Mouse (Mus musculus) heart, postnatal 0 days (tissue): ENCODE results near the gene Icos. TPM values are rescaled to one million over a fixed set of nuclear protein-coding genes. Genes with fewer than 3 reads are reported as not detected.
A peak's percentile ranks its signal among the peaks of the same experiment; 100 is the strongest.

Experiments used
- ATAC-seq: fragments of 200-750 bp; cut with Nextera tagmentation; 2 replicates; pipeline ENCODE4 v1.8.0; 2017; ENCODE audit warnings: low read depth, moderate number of reproducible peaks, moderate library complexity; ENCODE audit not compliant: insufficient read depth
- DNase-seq: peaks from one replicate; pipeline ENCODE4 v3.0.0-alpha.2; 2016; ENCODE audit warnings: low spot score
- H3K27ac ChIP-seq: fragments of 300-500 bp; sonication (generic); 2 replicates; pipeline ENCODE4 v1.5.1; 2014; ENCODE audit warnings: low read depth, mild to moderate bottlenecking
- H3K27me3 ChIP-seq: fragments of 300-500 bp; sonication (generic); 2 replicates; pipeline ENCODE4 v1.6.1; 2014; ENCODE audit warnings: low read length, mixed read lengths; ENCODE audit not compliant: control insufficient read depth, insufficient read depth
- H3K36me3 ChIP-seq: fragments of 300-500 bp; sonication (generic); replicated peaks from 2 replicates; pipeline ENCODE4 v1.6.1; 2014; ENCODE audit warnings: low read length, mixed read lengths; ENCODE audit not compliant: control insufficient read depth, insufficient read depth
- H3K4me1 ChIP-seq: fragments of 300-500 bp; sonication (generic); 2 replicates; pipeline ENCODE4 v1.6.1; 2014; ENCODE audit warnings: antibody characterized with exemption; ENCODE audit not compliant: control insufficient read depth, insufficient read depth
- H3K4me2 ChIP-seq: fragments of 300-500 bp; sonication (generic); 2 replicates; pipeline ENCODE4 v1.6.1; 2014; ENCODE audit warnings: low read depth, mild to moderate bottlenecking, low read length, moderate library complexity
- H3K4me3 ChIP-seq: fragments of 300-500 bp; sonication (generic); 2 replicates; pipeline ENCODE4 v1.5.1; 2014; ENCODE audit warnings: low read depth, low read length
- H3K9ac ChIP-seq: fragments of 300-500 bp; sonication (generic); replicated peaks from 2 replicates; pipeline ENCODE4 v1.6.1; 2014; ENCODE audit warnings: low read depth, low read length, mixed read lengths
- H3K9me3 ChIP-seq: fragments of 300-500 bp; sonication (generic); replicated peaks from 2 replicates; pipeline ENCODE4 v1.6.1; 2016; ENCODE audit warnings: low read length; ENCODE audit not compliant: control insufficient read depth
- CTCF ChIP-seq: IDR thresholded peaks from 2 replicates; pipeline ENCODE4 v1.5.1; 2016; ENCODE audit warnings: antibody characterized with exemption, control low read depth, low read depth
- EP300 ChIP-seq: IDR thresholded peaks from 2 replicates; pipeline ENCODE4 v1.6.1; 2016; ENCODE audit warnings: antibody characterized with exemption, low read depth
- WGBS: fragments of 180-500 bp; shearing (Covaris S2); extraction: QIAGEN DNeasy Blood & Tissue Kit; methylation state at CpG from one replicate; pipeline ENCODE4 v1.1.7; 2014; 5-methylcytosine and 5-hydroxymethylcytosine counted together
- polyA plus RNA-seq: library from polyadenylated mRNA; unstranded; fragments of >200 nt; fragmentation: Nextera tagmentation; extraction: Ambion mirVana; gene quantifications from 2 replicates; pipeline ENCODE4 v1.2.1, GENCODE M21; 2015
- total RNA-seq: library from RNA; depleted of rRNA; stranded (reverse); fragments of >200 nt; gene quantifications from 2 replicates; pipeline ENCODE4 v1.2.3, GENCODE M21; 2014; ENCODE audit warnings: low replicate concordance

The Icos gene
- total and polyA plus RNA-seq, 2 experiments from 2014 or later: 0.19 to 0.38 TPM

DNA sequence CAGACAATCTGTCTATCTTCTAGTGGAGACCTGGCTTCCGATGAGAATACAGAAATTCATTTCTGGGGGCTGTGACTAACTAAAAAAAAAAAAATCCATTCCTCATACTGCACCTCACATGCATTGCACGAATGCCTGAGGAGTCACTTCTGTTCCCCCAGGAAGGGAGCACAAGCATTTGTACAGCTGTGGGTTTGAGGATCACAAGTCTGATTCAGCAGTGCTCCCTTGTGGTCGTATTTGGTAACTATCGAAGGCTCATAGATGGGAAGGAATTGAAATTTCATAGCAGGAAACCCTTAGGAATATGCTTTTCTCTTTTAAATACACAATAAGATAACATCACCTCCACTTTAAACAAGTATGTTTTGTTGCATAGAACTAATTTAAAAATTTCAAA, 16.6 kb upstream of the Icos start:
- Histone ChIP-seq H3K4me2 (0 out of 2 replicates have a peak overlapping the region, but pooled peaks have one; percentile 5), H3K4me1 (0 out of 2 replicates have a peak, but pooled peaks cover 7% of the 10 kb centered on the region), H3K9me3 (no peaks in the 10 kb centered on the region), H3K9ac (no peak overlapping the region), H3K27ac (peak overlapping the region; percentile 73), H3K36me3 (no peaks in the 10 kb centered on the region), H3K27me3 (no peaks in the 10 kb centered on the region), H3K4me3 (no peak overlapping the region)
- WGBS: 6% methylated on average over 4 of the region's 4 CpGs
- peak; percentile 84 for ATAC-seq
- peak; percentile 84 for TF ChIP-seq CTCF
- TF ChIP-seq EP300: no peak
- DNase-seq: peak; percentile 76

DNA sequence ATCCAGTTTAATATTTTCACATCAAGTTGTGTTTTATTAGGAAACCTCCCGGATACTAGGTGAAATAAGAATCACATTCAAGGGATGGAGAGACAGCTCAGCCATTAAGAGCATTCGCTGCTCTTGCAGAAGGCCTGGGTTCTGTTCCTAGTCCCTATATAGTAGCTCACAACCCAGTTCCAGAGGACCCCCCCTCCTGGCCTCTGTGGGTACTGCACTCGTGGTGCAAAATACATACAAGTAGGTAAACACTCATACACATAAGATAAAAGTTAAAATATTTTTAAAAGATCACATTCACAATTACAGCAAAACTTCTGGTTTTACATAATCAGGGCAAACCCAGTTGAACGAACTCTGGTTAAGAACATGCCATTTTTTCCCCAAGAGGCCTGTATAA, 15.6 kb upstream of the Icos start:
- Histone ChIP-seq H3K36me3 (no peaks in the 10 kb centered on the region), H3K4me2 (no peak overlapping the region), H3K4me1 (0 out of 2 replicates have a peak, but pooled peaks cover 7% of the 10 kb centered on the region), H3K9ac (no peak overlapping the region), H3K27ac (no peak overlapping the region), H3K9me3 (no peaks in the 10 kb centered on the region), H3K4me3 (no peak overlapping the region), H3K27me3 (no peaks in the 10 kb centered on the region)
- ATAC-seq: no peak
- TF ChIP-seq CTCF: no peak
- no peak for TF ChIP-seq EP300
- no peak for DNase-seq
- WGBS: 83% methylated on average over 4 of the region's 4 CpGs

- DNase-seq (no peak), ATAC-seq (no peak)
- H3K4me3 ChIP-seq: no peak overlapping the region
- H3K9ac ChIP-seq: no peak overlapping the region
- WGBS: 52% methylated on average over 2 of the region's 2 CpGs
- no peak overlapping the region for H3K27ac ChIP-seq
- no peak for TF ChIP-seq EP300
- TF ChIP-seq CTCF: no peak
- H3K9me3 ChIP-seq: no peaks in the 10 kb centered on the region
- no peaks in the 10 kb centered on the region for H3K4me1 ChIP-seq
- H3K4me2 ChIP-seq: no peak overlapping the region
- H3K27me3 ChIP-seq: no peaks in the 10 kb centered on the region
- no peaks in the 10 kb centered on the region for H3K36me3 ChIP-seq
Measured at GRCm38 (mm10) chr1:60967521-60967920, 10.2 kb upstream of the Icos start.

DNA sequence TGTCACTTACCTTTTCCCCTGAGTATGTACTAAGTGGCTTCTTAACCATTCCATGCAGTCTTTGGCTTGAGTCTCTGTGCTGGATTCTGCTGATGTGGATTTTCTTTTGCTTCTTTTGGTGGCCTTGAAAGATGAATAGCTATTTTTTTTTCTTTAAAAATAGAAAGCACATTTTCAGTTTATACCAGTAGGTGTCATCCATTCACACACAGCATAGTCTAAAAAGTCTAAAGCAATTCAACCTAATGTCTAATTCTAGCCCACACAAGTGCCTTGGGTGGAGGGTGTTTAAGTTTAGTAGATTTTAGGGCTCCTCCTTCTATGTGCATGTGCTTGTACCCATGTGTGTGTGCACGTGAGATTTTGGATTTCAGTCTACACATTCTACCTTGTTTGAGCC, 6.9 kb upstream of the Icos start:
- no peaks in the 10 kb centered on the region for H3K27me3 ChIP-seq
- no peak overlapping the region for H3K9ac ChIP-seq
- H3K4me1 ChIP-seq: no peaks in the 10 kb centered on the region
- DNase-seq (no peak), ATAC-seq (no peak)
- H3K4me2 ChIP-seq: no peak overlapping the region
- 61% methylated on average over 1 of the region's 1 CpGs for WGBS
- TF ChIP-seq EP300: no peak
- no peak for TF ChIP-seq CTCF
- no peak overlapping the region for H3K27ac ChIP-seq
- H3K9me3 ChIP-seq: no peaks in the 10 kb centered on the region
- H3K36me3 ChIP-seq: no peaks in the 10 kb centered on the region
- H3K4me3 ChIP-seq: no peak overlapping the region

- H3K4me1 ChIP-seq: no peaks in the 10 kb centered on the region
- H3K9ac ChIP-seq: no peak overlapping the region
- WGBS: 74% methylated on average over 3 of the region's 3 CpGs
- no peak overlapping the region for H3K4me3 ChIP-seq
- H3K27ac ChIP-seq: no peak overlapping the region
- no peak overlapping the region for H3K4me2 ChIP-seq
- no peak for TF ChIP-seq CTCF
- TF ChIP-seq EP300: no peak
- DNase-seq: no peak
- no peaks in the 10 kb centered on the region for H3K9me3 ChIP-seq
- ATAC-seq: no peak
- H3K27me3 ChIP-seq: no peaks in the 10 kb centered on the region
- H3K36me3 ChIP-seq: no peaks in the 10 kb centered on the region
Measured at GRCm38 (mm10) chr1:60974221-60974620, 3.5 kb upstream of the Icos start.

DNA sequence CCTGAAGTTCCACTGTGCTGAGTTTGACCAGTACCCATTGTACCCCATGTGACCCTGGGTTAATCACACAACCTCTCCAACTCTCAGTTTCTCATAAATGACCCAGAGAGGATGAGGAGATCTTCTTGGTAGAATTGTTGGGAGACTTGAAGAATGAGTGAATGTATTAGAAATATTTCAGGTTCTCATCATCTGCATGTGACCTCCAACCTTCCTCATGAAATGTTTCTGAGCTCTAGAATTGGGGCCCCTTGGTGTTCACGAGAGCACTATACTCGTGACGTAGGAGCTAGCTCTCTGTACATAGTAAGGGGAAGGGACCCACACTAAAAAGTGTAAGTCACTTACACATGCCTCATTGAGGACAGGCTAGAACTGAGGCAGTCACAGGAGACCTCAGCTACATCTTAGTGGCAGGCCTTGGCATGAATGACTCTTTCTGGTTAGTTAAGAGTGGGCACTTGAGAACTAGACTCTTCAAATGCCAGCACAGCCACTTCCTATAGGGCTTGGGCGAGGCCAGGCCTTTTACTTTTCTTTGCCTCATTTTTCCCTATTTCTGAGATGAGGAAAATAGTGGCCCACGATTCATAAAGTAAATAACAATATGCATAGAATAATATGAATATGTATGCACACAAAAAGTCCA, 2.0 kb upstream of the Icos start:
- TF ChIP-seq CTCF (no peak), EP300 (no peak)
- H3K9me3 ChIP-seq: no peaks in the 10 kb centered on the region
- ATAC-seq (no peak), DNase-seq (no peak)
- WGBS: 89% methylated on average over 5 of the region's 5 CpGs
- H3K4me1 ChIP-seq: no peaks in the 10 kb centered on the region
- H3K4me2 ChIP-seq: no peak overlapping the region
- H3K9ac ChIP-seq: no peak overlapping the region
- no peaks in the 10 kb centered on the region for H3K27me3 ChIP-seq
- no peak overlapping the region for H3K27ac ChIP-seq
- H3K36me3 ChIP-seq: no peaks in the 10 kb centered on the region
- no peak overlapping the region for H3K4me3 ChIP-seq
